Mouse (Mus musculus): ENCODE measurements around the gene Ehbp1.

DNA sequence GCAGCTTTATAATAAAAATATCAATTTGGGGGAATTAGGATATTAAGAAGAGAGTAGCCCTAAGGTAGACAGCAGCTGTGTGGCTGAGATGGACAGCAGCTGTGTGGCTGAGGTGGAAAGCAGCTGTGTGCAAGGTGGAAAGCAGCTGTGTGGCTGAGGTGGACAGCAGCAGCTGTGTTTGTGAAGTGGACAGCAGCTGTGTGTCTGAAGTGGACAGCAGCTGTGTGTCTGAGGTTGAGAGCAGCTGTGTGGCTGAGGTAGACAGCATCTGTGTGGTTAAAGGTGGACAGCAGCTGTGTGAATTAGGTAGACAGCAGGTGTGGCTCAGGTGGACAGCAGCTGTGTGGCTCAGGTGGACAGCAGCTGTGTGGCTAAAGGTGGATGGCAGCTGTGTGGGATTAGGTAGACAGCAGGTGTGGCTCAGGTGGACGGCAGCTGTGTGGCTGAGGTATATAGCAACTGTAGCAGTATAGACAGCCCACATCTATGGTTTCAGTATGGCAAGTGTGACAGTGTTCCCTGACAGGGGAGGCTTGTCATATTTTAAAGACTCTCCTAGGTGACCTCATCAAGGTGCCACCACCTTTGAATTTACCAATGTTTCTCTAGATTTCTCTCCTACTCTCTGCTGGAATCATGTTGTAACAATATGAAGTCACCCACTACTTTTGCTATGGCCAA, 30.7 kb upstream of the Ehbp1 start:
- no peak for TF ChIP-seq CTCF (IDR thresholded peaks at IDR 0.05; ENCODE audit: borderline replicate concordance, insufficient read depth, low read length)
- TF ChIP-seq POLR2A (IDR thresholded peaks at IDR 0.05; ENCODE audit: low read depth, low read length) = no peak
